Mouse (Mus musculus) C2C12 (cell line): ENCODE results near the gene Vps13a.

Experiments used
- CEBPB ChIP-seq: IDR thresholded peaks from one replicate; pipeline ENCODE4 v1.6.1; 2011; ENCODE audit warnings: low read depth, mild to moderate bottlenecking, control low read depth, moderate library complexity
- CTCF ChIP-seq: IDR thresholded peaks from one replicate; pipeline ENCODE4 v1.5.1; 2011; ENCODE audit not compliant: control insufficient read depth, insufficient read depth, insufficient read length
- FOSL1 ChIP-seq: IDR thresholded peaks from one replicate; pipeline ENCODE4 v1.8.0; 2011; ENCODE audit warnings: mild to moderate bottlenecking, low read length; ENCODE audit not compliant: poor library complexity, insufficient read depth, severe bottlenecking
- MYOD1 ChIP-seq: IDR thresholded peaks from one replicate; pipeline ENCODE4 v1.6.1; 2011; ENCODE audit warnings: low read depth; ENCODE audit not compliant: control insufficient read depth, insufficient read length
- MYOG ChIP-seq: IDR thresholded peaks from one replicate; pipeline ENCODE4 v1.6.1; 2011; ENCODE audit not compliant: control insufficient read depth, insufficient read length; ENCODE audit errors: extremely low read depth

DNA sequence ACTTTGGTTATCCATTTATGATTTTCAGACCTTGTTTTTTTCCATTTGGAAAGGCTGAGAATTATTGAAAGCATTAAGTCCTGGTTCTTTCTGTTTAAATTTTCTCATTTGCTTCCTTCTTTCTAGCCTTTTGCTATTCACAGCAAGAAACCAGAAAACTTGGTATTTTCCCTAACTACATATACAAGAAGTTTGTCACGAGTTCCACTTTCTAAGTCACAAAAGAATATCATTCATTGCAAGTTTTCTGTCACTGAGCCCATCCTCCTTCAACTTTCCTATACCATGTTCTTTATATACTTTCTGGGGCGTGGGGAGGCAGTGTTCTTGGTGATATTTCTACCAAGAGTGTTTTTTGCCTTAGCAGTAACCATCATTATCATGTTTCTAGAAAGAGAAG lies 96.5 kb downstream of the Vps13a start:
- TF ChIP-seq CTCF, result no peak
- TF ChIP-seq MYOG, result no peak
- TF ChIP-seq CEBPB, result no peak
- no peak for TF ChIP-seq MYOD1
- TF ChIP-seq FOSL1, result no peak
